Mouse (Mus musculus): ENCODE data around the gene Cat. TPM values are rescaled to one million over a fixed set of nuclear protein-coding genes. Genes with fewer than 3 reads are reported as not detected.
A peak's percentile ranks its signal among the peaks of the same experiment; 100 is the strongest.

The Cat gene
- polyA plus RNA-seq, 1 experiment = 36.5 TPM

- DNase-seq (ENCODE audit: low read depth, low spot score) = no peak
- 79% methylated on average over 8 of the region's 8 CpGs for WGBS
These were observed 4.7 kb downstream of the Cat start for GRCm38 (mm10) chr2:103480240-103480639.

DNA sequence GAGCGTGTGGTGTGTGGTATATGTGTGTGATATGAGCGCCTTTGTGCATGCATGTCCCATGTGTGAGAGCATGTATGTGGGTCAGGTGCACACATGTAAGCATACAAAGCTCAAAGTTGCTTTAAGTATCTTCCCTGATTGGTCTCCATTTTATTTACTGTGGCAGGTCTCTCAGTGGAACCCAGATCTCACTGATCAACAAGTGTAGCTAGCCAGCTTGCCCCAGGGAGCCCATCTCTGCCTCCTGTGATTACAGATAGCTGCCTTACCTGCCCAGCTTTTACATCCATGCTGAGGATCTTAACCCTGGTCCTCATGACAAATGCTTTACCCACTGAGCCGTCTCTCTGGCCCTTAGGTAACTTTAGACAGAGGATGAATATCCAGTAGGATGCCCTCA lies 6.6 kb downstream of the Cat start:
- 94% methylated on average over 3 of the region's 3 CpGs for WGBS

GRCm38 (mm10) chr2:103477456-103477855 lies 7.5 kb downstream of the Cat start:
- DNase-seq (ENCODE audit: low read depth, low spot score) = peak; percentile 51
- 33% methylated on average over 4 of the region's 4 CpGs for WGBS

More for the DNA sequence above, 6.6 kb downstream of the Cat start:
- no peak for DNase-seq (ENCODE audit: low read depth, low spot score)

GRCm38 (mm10) chr2:103476657-103477056 lies 8.3 kb downstream of the Cat start:
- DNase-seq (ENCODE audit: low read depth, low spot score) = no peak
- WGBS = 86% methylated on average over 11 of the region's 11 CpGs

DNA sequence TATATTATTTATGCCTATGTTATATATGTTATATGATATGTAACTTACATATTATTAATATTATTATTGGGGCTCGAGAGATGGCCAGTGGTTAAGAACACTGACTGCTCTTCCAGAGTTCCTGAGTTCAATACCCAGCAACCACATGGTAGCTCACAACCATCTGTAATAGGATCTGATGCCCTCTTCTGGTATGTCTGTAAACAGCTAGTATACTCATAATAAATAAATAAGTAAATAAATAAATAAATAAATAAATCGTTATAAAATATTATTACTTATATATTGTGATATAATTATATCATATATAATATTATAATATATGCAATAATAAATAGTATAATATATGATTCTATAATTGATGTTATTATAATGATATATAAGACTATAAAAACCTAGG lies 8.8 kb downstream of the Cat start:
- 89% methylated on average over 2 of the region's 2 CpGs for WGBS
- DNase-seq (ENCODE audit: low read depth, low spot score) = no peak

DNA sequence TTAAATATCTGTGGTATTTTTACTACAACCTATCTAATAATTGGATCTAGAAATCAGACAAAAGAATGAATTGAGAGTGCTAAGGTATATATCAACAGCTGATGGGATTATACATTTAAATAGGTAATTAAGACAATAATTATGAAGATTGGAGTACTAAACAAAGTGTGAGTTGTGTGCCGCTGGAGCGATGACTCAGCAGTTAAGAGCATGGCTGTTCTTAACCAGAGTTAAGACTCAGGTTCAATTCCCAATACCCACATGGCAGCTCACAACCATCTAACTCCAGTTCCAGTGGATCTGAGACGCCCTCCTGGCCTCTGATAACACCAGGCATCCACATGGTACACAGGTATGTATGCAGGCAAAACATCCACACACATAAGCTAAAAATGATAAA lies 11.6 kb downstream of the Cat start:
- DNase-seq (ENCODE audit: low read depth, low spot score) = no peak
- 96% methylated on average over 3 of the region's 3 CpGs for WGBS

DNA sequence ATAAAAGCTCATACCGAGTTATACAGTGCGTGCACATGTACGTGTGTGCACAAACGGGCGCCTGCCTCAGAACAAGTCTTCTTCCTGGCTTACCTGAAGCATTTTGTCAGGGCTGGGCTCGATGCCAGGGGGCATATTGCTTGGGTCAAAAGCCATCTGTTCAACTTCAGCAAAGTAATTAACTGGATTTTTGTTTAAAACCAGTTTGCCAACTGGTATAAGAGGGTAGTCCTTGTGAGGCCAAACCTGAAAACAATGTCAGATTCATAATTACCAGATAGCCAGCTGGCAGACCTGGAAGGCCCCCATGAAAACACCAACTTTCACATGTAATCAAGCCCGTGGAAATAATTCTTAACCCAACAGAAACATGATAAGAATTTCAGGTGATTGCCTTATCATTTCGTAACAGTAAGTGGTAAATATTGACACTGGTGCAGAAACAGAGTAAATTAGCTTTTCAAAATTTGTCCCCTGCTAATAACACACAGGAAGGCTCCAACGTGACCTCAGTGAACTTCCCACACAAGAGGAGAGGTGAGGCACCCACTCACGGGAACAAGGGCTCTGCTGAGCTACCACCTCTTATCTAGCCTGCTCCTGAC lies 17.9 kb downstream of the Cat start:
- WGBS = 34% methylated on average over 10 of the region's 10 CpGs
- peak; percentile 55 for DNase-seq (ENCODE audit: low read depth, low spot score)

- no peak for DNase-seq (ENCODE audit: low read depth, low spot score)
- 73% methylated on average over 3 of the region's 3 CpGs for WGBS
These were observed 18.7 kb downstream of the Cat start for GRCm38 (mm10) chr2:103466272-103466671.

DNA sequence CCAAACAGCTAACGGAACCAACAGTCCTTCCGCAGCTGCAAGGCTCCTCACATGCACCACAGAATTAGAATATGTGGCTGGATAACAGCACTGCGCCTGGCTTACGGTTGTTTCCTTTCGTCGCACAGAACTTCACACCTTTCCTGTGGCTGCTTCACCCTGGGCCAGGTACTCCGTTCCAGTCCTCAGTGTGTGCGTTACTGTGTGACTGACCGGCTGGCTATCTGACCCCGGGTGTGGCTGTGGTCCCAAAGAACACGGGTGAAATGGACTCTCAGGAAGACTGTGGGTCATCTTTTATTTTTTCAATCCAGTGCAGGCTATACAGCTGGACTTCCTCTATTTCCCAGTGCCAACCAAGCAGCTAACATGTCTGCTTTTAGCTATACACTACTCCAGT lies 19.5 kb downstream of the Cat start:
- no peak for DNase-seq (ENCODE audit: low read depth, low spot score)
- 91% methylated on average over 11 of the region's 11 CpGs for WGBS

GRCm38 (mm10) chr2:103464524-103464923 lies 20.4 kb downstream of the Cat start:
- WGBS = 95% methylated on average over 8 of the region's 8 CpGs
- DNase-seq (ENCODE audit: low read depth, low spot score) = no peak

- 88% methylated on average over 5 of the region's 5 CpGs for WGBS
- no peak for DNase-seq (ENCODE audit: low read depth, low spot score)
These were observed 22.2 kb downstream of the Cat start for GRCm38 (mm10) chr2:103462746-103463145.

- DNase-seq (ENCODE audit: low read depth, low spot score) = no peak
- WGBS = 14% methylated on average over 9 of the region's 9 CpGs
These were observed 23.2 kb downstream of the Cat start for GRCm38 (mm10) chr2:103461743-103462142.

DNA sequence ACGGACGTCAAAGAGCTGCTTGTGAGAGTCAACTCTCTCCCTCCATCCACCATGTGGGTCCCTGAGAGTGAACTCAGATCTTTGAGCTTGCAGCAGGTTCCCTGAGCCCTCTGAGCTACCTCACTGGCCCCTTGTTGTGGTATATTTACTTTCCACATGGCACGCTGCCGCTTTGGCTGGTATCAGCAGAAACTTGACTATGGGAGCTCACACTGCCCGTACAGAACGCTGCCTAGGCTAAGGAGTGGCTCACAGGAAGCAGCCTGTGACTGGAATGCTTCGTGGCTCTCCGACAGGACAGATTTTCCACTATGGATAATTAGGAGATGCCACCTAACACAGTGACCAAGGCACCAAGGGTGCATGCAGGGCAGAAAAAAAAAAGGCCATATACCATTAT lies 23.8 kb downstream of the Cat start:
- 72% methylated on average over 8 of the region's 8 CpGs for WGBS
- no peak for DNase-seq (ENCODE audit: low read depth, low spot score)

DNA sequence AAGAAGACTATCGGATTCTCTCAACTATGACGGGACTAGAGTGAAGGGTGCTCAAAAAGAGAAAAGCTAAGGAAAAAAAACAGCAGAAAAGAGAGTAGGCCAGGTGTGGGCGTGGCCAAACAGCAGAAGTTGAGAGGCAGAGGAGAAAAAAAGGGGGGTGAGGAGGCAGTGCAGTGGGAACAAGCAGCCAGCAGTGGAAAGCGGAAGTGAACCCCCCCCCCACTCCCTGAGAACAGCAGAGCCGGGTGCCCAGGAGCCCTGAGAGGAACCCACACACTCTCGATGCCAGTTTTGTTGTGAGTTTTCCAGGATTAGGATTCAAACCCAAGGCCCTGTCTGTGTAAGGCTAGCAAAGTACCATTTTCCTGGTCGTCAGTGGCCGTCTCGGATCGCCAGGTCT lies 25.9 kb downstream of the Cat start:
- DNase-seq (ENCODE audit: low read depth, low spot score) = no peak
- WGBS = 89% methylated on average over 10 of the region's 10 CpGs

GRCm38 (mm10) chr2:103457628-103458027 lies 27.3 kb downstream of the Cat start:
- DNase-seq (ENCODE audit: low read depth, low spot score) = no peak
- 92% methylated on average over 7 of the region's 7 CpGs for WGBS

- WGBS = 86% methylated on average over 5 of the region's 5 CpGs
These were observed 27.9 kb downstream of the Cat start for GRCm38 (mm10) chr2:103457048-103457447.

DNA sequence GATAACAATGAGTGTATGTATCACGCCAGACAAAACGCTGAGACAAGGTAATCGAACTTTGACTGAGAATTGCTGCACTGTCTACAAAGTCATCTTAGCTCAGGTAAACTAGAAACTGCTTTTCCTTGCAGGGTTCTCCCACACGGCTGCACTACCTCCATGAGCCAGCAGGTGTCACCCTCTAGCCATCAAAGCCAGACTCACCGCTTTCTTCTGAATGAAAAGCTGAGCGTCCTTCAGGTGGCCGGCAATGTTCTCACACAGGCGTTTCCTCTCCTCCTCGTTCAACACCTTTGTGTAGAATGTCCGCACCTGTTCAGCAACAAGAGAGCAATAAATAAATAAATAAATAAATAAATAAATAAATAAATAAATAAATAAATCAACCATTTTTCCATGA lies 28.3 kb downstream of the Cat start:
- whole genome bisulfite sequencing = 8% methylated on average over 10 of the region's 10 CpGs
- peak; percentile 53 for DNase-seq (ENCODE audit: low read depth, low spot score)

More at GRCm38 (mm10) chr2:103457048-103457447, 27.9 kb downstream of the Cat start:
- DNase-seq (ENCODE audit: low read depth, low spot score) = no peak

DNA sequence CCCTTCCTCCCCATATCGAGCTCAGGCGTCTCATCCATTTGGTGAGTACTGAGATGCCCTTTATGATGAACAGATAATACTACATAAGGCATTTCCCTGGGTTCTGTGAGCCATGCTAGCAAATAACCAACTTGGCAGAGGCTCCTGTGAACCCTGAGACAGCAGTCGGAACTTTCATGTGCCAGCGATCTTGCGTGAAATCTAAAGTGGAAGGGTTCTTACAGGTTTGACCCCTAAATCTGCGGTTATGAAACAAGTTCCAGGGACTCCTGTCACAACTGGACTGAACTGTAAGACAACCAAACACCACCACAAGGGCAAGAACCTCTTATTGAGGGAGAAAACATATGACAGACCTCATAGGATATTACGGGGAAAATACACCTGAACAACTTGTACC lies 29.2 kb downstream of the Cat start:
- 96% methylated on average over 7 of the region's 7 CpGs for whole genome bisulfite sequencing
- no peak for DNase-seq (ENCODE audit: low read depth, low spot score)

GRCm38 (mm10) chr2:103452550-103452949 lies 32.4 kb downstream of the Cat start:
- DNase-seq (ENCODE audit: low read depth, low spot score) = no peak
- WGBS = 84% methylated on average over 5 of the region's 5 CpGs

- no peak for DNase-seq (ENCODE audit: low read depth, low spot score)
- 83% methylated on average over 8 of the region's 8 CpGs for WGBS
These were observed 34.7 kb downstream of the Cat start for GRCm38 (mm10) chr2:103450267-103450666.

- no peak for DNase-seq (ENCODE audit: low read depth, low spot score)
- WGBS = 81% methylated on average over 7 of the region's 7 CpGs
These were observed 35.1 kb downstream of the Cat start for GRCm38 (mm10) chr2:103449813-103450212.

DNA sequence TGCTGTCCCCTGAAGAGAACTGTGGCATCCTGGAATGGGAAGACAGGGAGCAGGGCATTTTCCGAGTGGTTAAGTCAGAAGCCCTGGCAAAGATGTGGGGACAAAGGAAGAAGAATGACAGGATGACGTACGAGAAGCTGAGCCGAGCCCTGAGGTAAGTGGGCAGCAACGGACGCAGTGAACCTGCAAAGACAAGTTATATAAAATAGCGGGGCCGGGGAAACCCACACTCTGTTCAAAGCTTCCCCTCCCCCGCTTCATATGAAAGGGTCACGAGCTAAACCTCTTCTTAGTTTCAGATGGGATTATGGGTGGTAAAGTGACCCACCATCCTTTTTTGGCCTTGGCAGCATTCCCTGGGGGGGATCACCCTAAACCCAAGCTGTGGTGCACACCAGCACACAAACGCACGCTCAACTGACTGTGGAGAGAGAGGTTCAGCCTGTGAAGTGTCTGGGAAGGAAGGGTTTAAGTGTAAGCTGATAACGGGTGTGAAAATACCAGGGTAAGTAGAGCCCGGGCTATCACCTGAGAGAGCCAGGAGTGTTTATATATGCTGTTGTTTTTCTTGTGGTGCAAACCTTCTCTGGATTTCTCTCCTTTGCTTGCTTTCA lies 35.9 kb downstream of the Cat start:
- 58% methylated on average over 14 of the region's 14 CpGs for WGBS
- no peak for DNase-seq (ENCODE audit: low read depth, low spot score)
